Mouse (Mus musculus) splenic B cell, adult 2 months (primary cell): ENCODE results near the gene Itga9.
"Not testable (repeated sequence)": the region's sequence is repeated elsewhere in the genome, so short reads cannot be mapped to it uniquely, and the experiment has no call there.

ENCODE experiments used
- DNase-seq: peaks from one replicate; pipeline ENCODE4 v3.0.0-alpha.2; 2011; ENCODE audit warnings: low read depth, low spot score
- H3K27me3 ChIP-seq: 2 replicates; pipeline ENCODE4 v1.6.1; 2012; ENCODE audit warnings: mild to moderate bottlenecking, low read length, moderate library complexity, mixed read lengths; ENCODE audit not compliant: control insufficient read depth, poor library complexity, insufficient read depth, severe bottlenecking
- H3K36me3 ChIP-seq: 2 replicates; pipeline ENCODE4 v1.6.1; 2012; ENCODE audit warnings: mild to moderate bottlenecking, low read length, moderate library complexity, mixed read lengths; ENCODE audit not compliant: control insufficient read depth, poor library complexity, insufficient read depth, severe bottlenecking

Gene Itga9

DNA sequence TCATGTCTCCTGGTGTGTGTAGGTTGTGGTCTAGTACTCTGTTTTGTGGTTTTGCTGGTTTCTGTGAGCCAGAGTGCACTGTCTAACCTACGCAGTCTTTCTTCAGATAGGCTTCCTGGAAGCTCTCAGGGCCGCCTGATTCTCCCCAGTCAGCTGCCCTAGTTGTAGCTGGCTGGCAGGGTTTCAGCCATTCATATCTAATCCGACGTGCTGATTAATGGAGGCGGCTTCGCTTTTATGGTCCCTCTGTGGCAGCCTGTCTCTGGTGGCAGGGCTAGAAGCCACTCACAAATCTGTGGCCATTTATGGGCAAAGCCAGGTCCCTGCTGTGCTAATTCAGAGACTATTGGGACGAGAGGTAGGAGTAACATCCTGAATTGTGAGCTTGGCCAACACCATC is 16.3 kb upstream of the Itga9 start:
- Histone ChIP-seq H3K36me3 (no peaks in the 10 kb centered on the region), H3K27me3 (no peaks in the 10 kb centered on the region)
- DNase-seq, result no peak

- no peaks in the 10 kb centered on the region for H3K27me3 ChIP-seq
- no peaks in the 10 kb centered on the region for H3K36me3 ChIP-seq
- DNase-seq, result no peak
Measured at GRCm38 (mm10) chr9:118591633-118592032, 14.9 kb upstream of the Itga9 start.

- no peaks in the 10 kb centered on the region for H3K27me3 ChIP-seq
- H3K36me3 ChIP-seq, result no peaks in the 10 kb centered on the region
- no peak for DNase-seq
Measured at GRCm38 (mm10) chr9:118592585-118593249, 13.8 kb upstream of the Itga9 start.

DNA sequence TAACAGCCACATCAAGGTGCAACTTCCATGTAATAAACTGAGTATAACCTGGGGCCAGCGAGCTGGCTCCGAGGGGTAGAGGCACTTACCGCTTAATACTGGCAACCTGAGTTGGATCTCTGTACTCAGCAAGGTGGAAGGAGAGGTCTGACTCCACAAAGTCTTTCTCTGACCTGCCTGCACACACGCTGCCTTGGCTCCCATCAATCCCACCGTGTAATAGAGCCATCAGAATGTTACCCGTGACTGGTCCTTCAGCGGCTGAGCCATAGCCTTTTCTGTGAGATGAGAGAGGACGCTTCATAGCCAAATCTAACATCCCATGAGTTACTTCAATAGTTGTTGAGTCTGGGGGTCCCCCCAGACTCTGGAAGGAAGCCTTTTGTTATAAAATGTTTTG is 13.0 kb upstream of the Itga9 start:
- no peak for DNase-seq
- H3K36me3 ChIP-seq, result no peaks in the 10 kb centered on the region

GRCm38 (mm10) chr9:118596767-118597166 is 9.7 kb upstream of the Itga9 start:
- Histone ChIP-seq H3K27me3 (no peaks in the 10 kb centered on the region), H3K36me3 (no peaks in the 10 kb centered on the region)
- DNase-seq, result no peak

More for the DNA sequence above, 13.0 kb upstream of the Itga9 start:
- no peaks in the 10 kb centered on the region for H3K27me3 ChIP-seq

DNA sequence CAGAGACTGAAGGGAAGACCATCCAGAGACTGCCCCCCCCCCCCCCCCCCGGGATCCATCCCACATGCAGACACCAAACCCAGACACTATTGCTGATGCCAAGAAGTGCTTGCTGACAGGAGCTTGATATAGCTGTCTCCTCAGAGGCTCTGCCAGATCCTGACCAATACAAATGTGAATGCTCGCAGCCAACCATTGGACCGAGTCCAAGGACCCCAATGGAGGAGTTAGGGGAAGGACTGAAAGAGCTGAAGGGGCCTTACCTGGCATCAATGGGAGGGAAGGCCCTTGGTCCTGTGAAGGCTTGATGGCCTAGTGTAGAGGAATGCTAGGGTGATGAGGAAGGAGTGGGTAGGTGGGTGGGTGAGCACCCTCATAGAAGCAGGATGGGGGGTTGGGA is 6.1 kb upstream of the Itga9 start:
- H3K27me3 ChIP-seq, H3K36me3 ChIP-seq, DNase-seq: not testable (repeated sequence)

DNA sequence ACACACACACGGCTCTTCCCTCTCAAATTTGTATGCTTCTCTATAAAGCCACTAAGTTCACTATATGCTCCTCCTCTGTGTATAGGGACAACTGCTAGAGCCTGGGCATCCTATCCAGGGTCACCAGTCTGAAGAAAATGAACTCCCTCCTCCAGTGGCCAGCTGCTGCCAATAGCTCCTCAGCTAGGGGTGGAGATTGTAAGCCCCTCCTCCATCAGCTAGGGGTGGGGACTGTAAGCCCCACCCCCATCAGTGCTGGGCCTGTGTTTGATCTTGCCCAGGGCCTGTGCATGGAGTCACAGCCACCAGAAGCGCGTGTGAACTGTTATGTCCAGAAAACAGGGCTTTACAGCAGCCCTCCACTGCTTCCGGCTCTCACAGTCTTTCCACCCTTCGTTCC is 3.9 kb upstream of the Itga9 start:
- Histone ChIP-seq H3K36me3 (no peaks in the 10 kb centered on the region), H3K27me3 (no peaks in the 10 kb centered on the region)
- DNase-seq, result no peak

GRCm38 (mm10) chr9:118606817-118607371 is 404 bp downstream of the Itga9 start:
- H3K27me3 ChIP-seq, result no peaks in the 10 kb centered on the region
- H3K36me3 ChIP-seq, result no peaks in the 10 kb centered on the region
- peak; percentile 26 for DNase-seq

GRCm38 (mm10) chr9:118607701-118608401 is 1.4 kb downstream of the Itga9 start:
- no peak for DNase-seq
- H3K36me3 ChIP-seq, result no peaks in the 10 kb centered on the region
- H3K27me3 ChIP-seq, result no peaks in the 10 kb centered on the region

GRCm38 (mm10) chr9:118608556-118608955 is 2.1 kb downstream of the Itga9 start:
- Histone ChIP-seq H3K27me3 (no peaks in the 10 kb centered on the region), H3K36me3 (no peaks in the 10 kb centered on the region)
- DNase-seq, result no peak

GRCm38 (mm10) chr9:118610060-118610459 is 3.6 kb downstream of the Itga9 start:
- peak; percentile 24 for DNase-seq
- no peaks in the 10 kb centered on the region for H3K36me3 ChIP-seq
- H3K27me3 ChIP-seq, result no peaks in the 10 kb centered on the region

GRCm38 (mm10) chr9:118611111-118611541 is 4.6 kb downstream of the Itga9 start:
- peak; percentile 28 for DNase-seq
- H3K27me3 ChIP-seq, result no peaks in the 10 kb centered on the region
- H3K36me3 ChIP-seq, result no peaks in the 10 kb centered on the region

DNA sequence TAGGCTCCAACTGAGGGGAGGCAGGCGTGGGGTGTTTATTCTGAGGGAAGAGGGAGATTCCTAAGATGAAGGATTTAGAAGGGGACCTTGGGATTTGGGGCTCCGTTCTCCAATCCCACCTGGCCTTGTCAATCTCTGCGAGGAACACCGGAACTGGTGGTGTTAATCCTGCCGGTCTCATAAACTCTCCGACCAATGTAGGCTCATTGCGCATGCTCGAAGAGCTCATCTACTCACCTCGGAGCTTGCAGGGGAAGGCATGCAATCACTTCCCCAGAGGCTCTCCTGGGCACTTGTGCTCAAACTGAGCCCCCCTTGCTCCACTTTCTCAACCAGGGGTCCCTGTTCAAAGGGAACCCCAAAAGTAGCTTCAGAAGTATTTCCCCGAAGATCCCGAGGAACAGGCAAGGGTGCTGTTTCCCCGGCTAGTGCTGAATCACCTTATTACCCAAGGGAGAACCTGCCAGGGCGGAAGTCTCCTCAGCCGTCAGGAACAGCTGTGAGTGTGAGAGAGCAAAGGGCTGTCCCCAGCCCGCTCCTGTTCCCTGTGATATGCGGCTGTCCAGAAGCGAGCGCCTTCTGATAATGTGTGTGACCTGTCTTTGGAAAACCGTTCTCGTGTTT is 5.6 kb downstream of the Itga9 start:
- Histone ChIP-seq H3K36me3 (no peaks in the 10 kb centered on the region), H3K27me3 (no peaks in the 10 kb centered on the region)
- DNase-seq, result peak; percentile 67

- no peaks in the 10 kb centered on the region for H3K36me3 ChIP-seq
- DNase-seq, result no peak
- no peaks in the 10 kb centered on the region for H3K27me3 ChIP-seq
Measured at GRCm38 (mm10) chr9:118617237-118617636, 10.7 kb downstream of the Itga9 start.

- H3K27me3 ChIP-seq, result no peaks in the 10 kb centered on the region
- no peaks in the 10 kb centered on the region for H3K36me3 ChIP-seq
- no peak for DNase-seq
Measured at GRCm38 (mm10) chr9:118618732-118619250, 12.3 kb downstream of the Itga9 start.
